Mouse (Mus musculus): ENCODE data around the gene Zfp365.

Gene Zfp365

GRCm38 (mm10) chr10:67912337-67912776 is at the start of gene Zfp365:
Gene Zfp365, minus strand, starts transcription at chr10:67912662.
- in situ Hi-C loops (cut with MboI, MseI) = no loop called here

- in situ Hi-C loops (cut with MboI, MseI) = no loop called here
Observed at GRCm38 (mm10) chr10:67959982-67960381, 47.5 kb upstream of the Zfp365 start.

- in situ Hi-C loops (cut with MboI, MseI) = no loop called here
Observed at GRCm38 (mm10) chr10:67955982-67956381, 43.5 kb upstream of the Zfp365 start.

GRCm38 (mm10) chr10:67951690-67952089 is 39.2 kb upstream of the Zfp365 start:
- in situ Hi-C loops (cut with MboI, MseI) = no loop called here

GRCm38 (mm10) chr10:67950059-67950748 is 37.7 kb upstream of the Zfp365 start:
- in situ Hi-C loops (cut with MboI, MseI) = no loop called here

- in situ Hi-C loops (cut with MboI, MseI) = no loop called here
Observed at GRCm38 (mm10) chr10:67943513-67943912, 31.1 kb upstream of the Zfp365 start.

GRCm38 (mm10) chr10:67939546-67939945 is 27.1 kb upstream of the Zfp365 start:
- in situ Hi-C loops (cut with MboI, MseI) = no loop called here

- in situ Hi-C loops (cut with MboI, MseI) = no loop called here
Observed at GRCm38 (mm10) chr10:67937775-67938174, 25.3 kb upstream of the Zfp365 start.

GRCm38 (mm10) chr10:67936944-67937343 is 24.5 kb upstream of the Zfp365 start:
- in situ Hi-C loops (cut with MboI, MseI) = no loop called here

GRCm38 (mm10) chr10:67932780-67933179 is 20.3 kb upstream of the Zfp365 start:
- in situ Hi-C loops (cut with MboI, MseI) = no loop called here

GRCm38 (mm10) chr10:67931328-67931727 is 18.9 kb upstream of the Zfp365 start:
- in situ Hi-C loops (cut with MboI, MseI) = no loop called here

GRCm38 (mm10) chr10:67928584-67928983 is 16.1 kb upstream of the Zfp365 start:
- in situ Hi-C loops (cut with MboI, MseI) = no loop called here

- in situ Hi-C loops (cut with MboI, MseI) = no loop called here
Observed at GRCm38 (mm10) chr10:67927718-67928455, 15.4 kb upstream of the Zfp365 start.

- in situ Hi-C loops (cut with MboI, MseI) = no loop called here
Observed at GRCm38 (mm10) chr10:67924030-67924429, 11.6 kb upstream of the Zfp365 start.

GRCm38 (mm10) chr10:67921777-67922176 is 9.3 kb upstream of the Zfp365 start:
- in situ Hi-C loops (cut with MboI, MseI) = no loop called here

- in situ Hi-C loops (cut with MboI, MseI) = loop anchor here (5.0 kb wide), 1 partner anchor 42 kb away; no protein-coding TSS in a partner anchor
Observed at GRCm38 (mm10) chr10:67919706-67920105, 7.2 kb upstream of the Zfp365 start.

- in situ Hi-C loops (cut with MboI, MseI) = loop anchor here (5.0 kb wide), 1 partner anchor 41 kb away; no protein-coding TSS in a partner anchor
Observed at GRCm38 (mm10) chr10:67918194-67918899, 5.9 kb upstream of the Zfp365 start.

- in situ Hi-C loops (cut with MboI, MseI) = loop anchor here (5.0 kb wide), 1 partner anchor 40 kb away; no protein-coding TSS in a partner anchor
Observed at GRCm38 (mm10) chr10:67917356-67917755, 4.9 kb upstream of the Zfp365 start.

- in situ Hi-C loops (cut with MboI, MseI) = no loop called here
Observed at GRCm38 (mm10) chr10:67911447-67912336, 770 bp downstream of the Zfp365 start.

- in situ Hi-C loops (cut with MboI, MseI) = no loop called here
Observed at GRCm38 (mm10) chr10:67907931-67908330, 4.5 kb downstream of the Zfp365 start.

- in situ Hi-C loops (cut with MboI, MseI) = no loop called here
Observed at GRCm38 (mm10) chr10:67906926-67907325, 5.5 kb downstream of the Zfp365 start.

All from T-helper 1 cell (primary cell).